Mouse (Mus musculus): ENCODE data around the gene Clip2.
A peak's percentile ranks its signal among the peaks of the same experiment; 100 is the strongest.

The Clip2 gene

GRCm38 (mm10) chr5:134523728-134524127 lies 28.5 kb downstream of the Clip2 start:
- no peak for DNase-seq (ENCODE audit: low spot score)

DNA sequence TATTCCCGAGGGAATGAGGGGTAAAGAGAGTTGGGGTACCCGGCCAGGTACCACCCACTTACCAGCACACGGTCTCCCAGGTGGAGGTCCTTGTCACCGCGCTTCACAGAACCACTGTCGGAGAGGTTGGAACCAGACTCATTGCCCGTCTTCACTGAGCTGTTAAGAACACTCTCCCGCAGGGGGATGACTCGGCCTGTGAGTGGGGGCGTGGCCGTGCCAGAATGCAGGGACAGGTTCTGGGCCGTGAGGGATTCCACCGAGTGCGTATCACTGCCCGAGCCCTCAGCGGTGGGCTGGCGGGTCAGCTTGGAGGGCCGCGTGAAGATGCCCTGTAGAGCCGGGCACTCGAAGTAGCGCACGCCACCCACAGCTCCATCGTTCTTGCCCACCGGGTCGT lies 29.7 kb downstream of the Clip2 start:
- DNase-seq (ENCODE audit: low spot score): no peak

GRCm38 (mm10) chr5:134521806-134522205 lies 30.4 kb downstream of the Clip2 start:
- no peak for DNase-seq (ENCODE audit: low spot score)

DNA sequence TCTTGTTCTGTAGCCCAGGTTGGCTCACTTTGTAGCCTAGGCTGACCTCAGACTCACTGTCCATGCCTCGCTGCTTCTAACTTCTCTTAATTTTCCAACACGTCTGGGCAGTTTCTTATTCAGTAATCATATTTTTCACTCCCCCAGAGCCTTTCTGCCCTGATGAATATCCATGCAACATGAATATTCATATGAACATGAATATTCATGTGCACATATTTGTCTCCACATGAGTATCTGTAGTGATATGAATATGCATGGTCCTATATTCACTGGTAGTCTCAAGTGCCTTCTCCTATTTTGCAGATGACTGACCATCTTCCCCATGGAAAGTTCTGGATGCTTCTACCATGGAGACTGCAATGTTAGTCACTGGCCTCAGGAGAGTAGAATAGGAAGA lies 31.1 kb downstream of the Clip2 start:
- no peak for DNase-seq (ENCODE audit: low spot score)

- DNase-seq (ENCODE audit: low spot score): no peak
Observed at GRCm38 (mm10) chr5:134520120-134520519, 32.1 kb downstream of the Clip2 start.

DNA sequence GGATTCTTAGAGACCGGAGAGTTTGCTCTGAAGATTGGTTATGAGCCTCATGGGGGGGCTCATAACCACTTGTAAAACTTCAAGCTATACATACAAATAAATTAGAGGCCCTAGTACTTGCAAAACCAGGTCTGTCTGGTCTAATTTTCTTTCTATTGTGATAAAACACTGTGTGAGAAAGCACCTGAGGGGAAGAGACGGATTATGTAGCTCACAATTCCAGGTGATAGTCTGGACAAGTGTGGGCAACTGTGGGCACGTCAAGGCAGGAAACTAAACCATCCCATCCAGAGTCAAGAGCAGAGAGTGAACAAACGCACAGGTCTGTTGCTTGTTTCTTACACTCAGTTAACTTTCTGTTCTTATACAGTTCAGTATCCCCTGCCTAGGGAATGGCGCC lies 32.8 kb downstream of the Clip2 start:
- no peak for DNase-seq (ENCODE audit: low spot score)

DNA sequence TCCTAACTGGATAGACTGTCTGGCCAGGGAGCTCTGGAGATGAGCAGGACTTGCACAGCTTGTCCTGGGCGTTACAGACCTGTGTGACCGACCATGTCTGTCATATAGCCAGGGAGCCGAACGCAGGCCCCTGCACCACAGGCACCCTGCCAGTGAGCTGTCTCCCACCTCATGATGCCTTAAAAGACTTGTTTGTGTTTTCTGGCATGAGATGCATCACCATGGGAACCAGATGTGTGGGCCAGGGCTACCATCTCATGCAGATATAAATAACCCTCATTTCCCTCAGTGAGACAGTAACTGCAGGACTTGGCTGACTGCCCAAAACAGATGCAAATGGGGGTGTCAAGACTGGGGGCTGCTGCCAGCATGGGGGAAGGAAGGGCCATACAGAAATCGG lies 40.1 kb downstream of the Clip2 start:
- DNase-seq (ENCODE audit: low spot score): no peak

GRCm38 (mm10) chr5:134510266-134510665 lies 42.0 kb downstream of the Clip2 start:
- no peak for DNase-seq (ENCODE audit: low spot score)

DNA sequence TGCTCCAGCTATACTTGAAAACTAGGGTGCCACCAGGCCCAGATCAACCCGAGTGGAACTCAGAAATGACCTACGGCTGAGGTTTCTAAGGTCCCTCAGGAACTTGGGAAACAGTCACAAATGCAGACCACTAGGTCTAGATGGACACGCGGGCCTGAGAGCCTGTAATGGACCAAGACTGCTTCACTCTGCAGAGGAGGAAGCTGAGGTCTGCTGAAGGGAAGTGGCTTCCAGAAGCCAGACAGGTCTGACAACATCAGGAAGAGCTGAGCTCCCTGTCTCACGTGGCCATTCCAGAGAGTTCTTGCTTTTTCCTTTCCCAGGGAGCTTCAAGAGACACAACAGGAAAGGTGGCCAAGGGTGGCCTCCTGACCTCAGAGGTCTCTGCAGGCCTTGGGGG lies 43.3 kb downstream of the Clip2 start:
- DNase-seq (ENCODE audit: low spot score): no peak

GRCm38 (mm10) chr5:134507859-134508399 lies 44.3 kb downstream of the Clip2 start:
- DNase-seq (ENCODE audit: low spot score): no peak

DNA sequence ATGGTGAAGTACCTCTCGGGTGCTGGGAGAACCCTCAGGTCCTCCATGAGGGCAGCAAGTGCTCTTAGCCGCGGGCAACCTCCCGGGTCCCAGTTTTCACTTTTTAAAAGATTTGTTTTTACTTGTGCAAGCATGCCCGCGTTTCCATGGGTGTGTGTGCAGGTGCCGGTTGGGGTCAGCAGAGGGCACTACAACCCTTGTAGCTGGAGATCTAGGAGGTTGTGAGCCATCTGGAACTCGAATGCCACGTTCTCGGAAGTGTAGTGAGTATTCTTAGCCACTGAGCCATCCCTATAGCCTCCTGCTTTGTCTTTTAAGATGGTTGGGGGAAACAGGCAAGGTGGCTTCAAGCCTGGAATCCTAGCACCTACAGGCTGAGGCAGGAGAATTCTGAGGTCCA lies 44.9 kb downstream of the Clip2 start:
- DNase-seq (ENCODE audit: low spot score): peak; percentile 64

DNA sequence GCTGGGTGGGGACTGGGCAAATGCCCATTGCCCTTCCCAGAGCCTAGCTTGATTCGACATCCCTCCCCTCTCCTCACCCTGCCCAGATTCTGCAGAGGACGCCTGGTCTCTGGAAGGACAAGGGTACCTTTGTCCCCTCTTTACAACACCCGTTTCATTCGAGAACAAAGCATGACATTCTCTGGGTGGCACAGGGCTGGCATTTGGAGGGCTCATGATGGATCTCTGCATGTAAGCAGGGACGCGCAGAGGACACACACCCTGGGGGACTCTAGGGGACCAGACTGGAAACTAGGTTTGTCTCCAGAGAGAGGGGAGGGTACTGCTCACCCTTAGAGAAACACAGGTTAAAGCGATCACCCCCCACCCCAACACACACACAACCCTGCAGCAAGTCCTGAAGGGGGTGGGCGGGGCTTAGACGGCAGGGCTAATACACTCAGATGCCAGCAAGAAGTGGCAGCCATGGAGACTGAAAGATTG lies 46.4 kb downstream of the Clip2 start:
- DNase-seq (ENCODE audit: low spot score): no peak

- no peak for DNase-seq (ENCODE audit: low spot score)
Observed at GRCm38 (mm10) chr5:134502591-134502990, 49.6 kb downstream of the Clip2 start.

GRCm38 (mm10) chr5:134501453-134501852 lies 50.8 kb downstream of the Clip2 start:
- no peak for DNase-seq (ENCODE audit: low spot score)

DNA sequence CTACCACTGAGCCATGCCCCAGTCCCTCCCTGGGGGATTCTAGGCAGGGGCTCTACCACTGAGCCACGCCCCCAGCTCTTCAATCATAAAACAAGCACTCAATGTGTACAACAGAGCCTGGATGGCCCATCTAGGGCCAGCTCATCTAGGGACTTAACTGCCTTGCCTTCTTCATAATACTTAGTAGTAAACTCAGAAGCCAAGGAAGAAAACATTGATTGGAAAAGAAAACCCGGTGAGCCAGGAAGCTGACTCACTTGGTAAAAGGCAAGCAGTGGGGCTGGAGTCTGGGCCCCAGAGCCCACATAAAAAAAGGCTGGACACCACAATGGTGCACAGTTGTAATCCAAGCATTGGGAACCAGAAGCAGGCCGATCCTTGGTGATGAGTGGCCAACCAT lies 51.6 kb downstream of the Clip2 start:
- DNase-seq (ENCODE audit: low spot score): no peak

- DNase-seq (ENCODE audit: low spot score): no peak
Observed at GRCm38 (mm10) chr5:134500062-134500461, 52.2 kb downstream of the Clip2 start.

DNA sequence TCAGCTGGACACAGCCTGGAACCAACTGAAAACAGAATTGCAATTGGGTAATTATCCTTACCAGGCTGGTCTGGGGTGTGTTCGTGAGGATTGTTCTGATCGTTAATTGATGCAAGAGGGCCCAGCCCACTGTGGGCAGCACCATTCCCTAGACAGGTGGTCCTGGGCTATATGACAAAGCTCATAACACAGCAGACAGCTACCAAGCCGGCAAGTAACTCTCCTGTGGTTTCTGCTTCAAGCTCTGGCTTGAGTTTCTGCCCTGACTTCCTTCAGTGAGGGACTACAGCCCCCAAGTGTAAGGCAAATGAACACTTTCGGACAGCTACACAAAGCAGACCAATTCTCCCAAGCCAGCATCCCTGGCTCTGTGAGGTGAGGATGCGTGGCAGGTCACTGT lies 55.2 kb downstream of the Clip2 start:
- no peak for DNase-seq (ENCODE audit: low spot score)

DNA sequence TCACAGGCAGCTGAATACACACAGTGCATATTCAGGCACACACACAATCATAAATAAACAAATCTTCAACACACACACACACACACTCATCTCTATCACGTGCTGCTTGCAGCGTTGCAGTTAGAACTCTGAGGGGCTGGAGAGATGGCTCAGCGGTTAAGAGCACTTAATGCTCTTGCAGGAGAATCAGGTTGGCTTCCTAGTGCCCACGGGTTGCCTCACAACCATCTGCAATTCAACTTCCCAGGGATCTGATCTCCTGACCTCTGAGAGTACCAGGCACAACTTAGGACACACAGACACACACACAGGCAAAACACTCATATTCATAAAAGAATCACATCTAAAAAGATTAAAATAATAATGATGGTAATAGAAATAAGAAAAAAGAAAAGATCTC lies 56.4 kb downstream of the Clip2 start:
- no peak for DNase-seq (ENCODE audit: low spot score)

- DNase-seq (ENCODE audit: low spot score): peak; percentile 59
Observed at GRCm38 (mm10) chr5:134494142-134494541, 58.1 kb downstream of the Clip2 start.

- DNase-seq (ENCODE audit: low spot score): no peak
Observed at GRCm38 (mm10) chr5:134492956-134493355, 59.3 kb downstream of the Clip2 start.

- peak; percentile 64 for DNase-seq (ENCODE audit: low spot score)
Observed at GRCm38 (mm10) chr5:134491712-134492417, 60.4 kb downstream of the Clip2 start.

DNA sequence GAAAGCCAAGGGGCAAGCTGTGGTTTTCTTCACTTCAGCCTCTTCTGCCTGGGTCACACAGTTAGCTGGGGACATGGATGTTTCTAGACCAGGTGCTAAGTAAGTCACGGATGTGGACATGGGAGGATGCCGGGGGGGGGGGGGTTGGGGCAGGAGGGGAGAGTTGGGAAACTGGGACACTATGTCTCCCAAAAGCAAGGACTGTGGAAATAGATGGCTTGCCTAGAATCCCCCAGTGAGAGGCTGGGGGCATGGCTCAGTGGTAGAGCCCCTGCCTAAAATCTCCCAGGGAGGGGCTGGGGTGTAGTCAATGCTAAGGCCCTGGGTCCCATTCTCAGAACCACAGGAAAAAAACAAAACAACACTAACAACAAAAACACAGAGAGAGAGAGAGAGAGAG lies 61.0 kb downstream of the Clip2 start:
- DNase-seq (ENCODE audit: low spot score): no peak

DNA sequence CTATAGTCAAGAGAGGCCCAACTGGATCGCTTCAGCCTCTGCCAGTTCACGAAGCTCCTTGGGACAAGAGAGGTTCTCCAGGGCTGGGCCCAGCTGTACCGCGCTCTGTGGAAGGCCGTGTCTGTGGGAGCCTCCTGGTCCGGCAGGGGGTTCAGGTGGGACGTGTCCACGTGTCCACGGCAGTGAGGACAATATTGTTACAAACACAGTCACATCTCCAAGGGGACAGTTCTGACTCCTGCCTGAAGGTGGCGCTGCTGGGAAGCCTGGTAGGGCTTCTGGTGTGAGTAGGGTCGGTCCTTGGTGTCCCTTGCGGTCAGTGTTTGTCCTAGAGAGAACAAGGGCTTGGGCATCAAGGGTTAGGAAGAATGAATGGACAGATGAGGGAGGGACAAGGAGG lies 61.8 kb downstream of the Clip2 start:
- no peak for DNase-seq (ENCODE audit: low spot score)

- DNase-seq (ENCODE audit: low spot score): no peak
Observed at GRCm38 (mm10) chr5:134489583-134489982, 62.7 kb downstream of the Clip2 start.

Data from yolk sac, embryonic 10.5 days (tissue).